Mouse (Mus musculus): ENCODE results near the gene Galnt10. TPM values are rescaled to one million over a fixed set of nuclear protein-coding genes. Genes with fewer than 3 reads are reported as not detected.

The Galnt10 gene
- total and polyA plus RNA-seq, 3 experiments, result 0.07 to 0.85 TPM; not detected in 1

DNA sequence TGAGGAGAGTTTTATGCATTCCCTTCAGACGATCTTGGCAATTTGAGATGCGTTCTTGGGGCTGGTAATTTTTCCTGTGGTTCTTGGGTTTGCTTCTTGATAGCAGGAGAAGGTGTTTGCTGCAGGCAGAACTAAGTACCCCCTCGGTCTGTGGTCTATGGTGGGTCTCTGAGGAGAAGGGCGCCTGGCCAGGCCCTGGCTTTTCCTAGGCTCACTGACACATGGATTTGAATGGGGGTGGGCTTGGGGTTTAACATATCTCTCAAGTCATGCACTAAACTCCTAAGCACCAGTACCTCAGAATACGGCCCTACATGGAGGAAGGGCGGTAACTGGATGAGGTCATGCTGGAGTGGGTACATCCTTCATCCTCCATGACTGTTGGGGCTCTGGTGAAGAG is 13.5 kb downstream of the Galnt10 start:
- H3K79me2 ChIP-seq (replicated peaks; ENCODE audit: control insufficient read depth, extremely low read depth, insufficient read depth, poor library complexity, severe bottlenecking), result no peaks in the 10 kb centered on the region
- no peak for DNase-seq (ENCODE audit: extremely low read depth)
- no peak overlapping the region for H3K9ac ChIP-seq (ENCODE audit: insufficient read depth, low read depth)
- dilution Hi-C loops (cut with MboI; ENCODE audit: extremely low pct_ligation_motif_present, extremely low pct_unique_long_range_greater_than_20kb, low sequenced_read_pairs), result no loop called here
- TF ChIP-seq KAT2A (IDR thresholded peaks at IDR 0.05; ENCODE audit: insufficient replicate concordance, low read length), result no peak
- TF ChIP-seq ETS1 (conservative IDR thresholded peaks at IDR 0.05; ENCODE audit: low read depth, low read length), result no peak
- no peak for TF ChIP-seq USF2 (conservative IDR thresholded peaks at IDR 0.05; ENCODE audit: low read depth, low read length)
- TF ChIP-seq CTCF (conservative IDR thresholded peaks at IDR 0.05 in 1 of 2, IDR thresholded peaks at IDR 0.05 in 1 of 2; ENCODE audit: low read depth in 2 of 2, low read length in 2 of 2), result no peak
- no peak for TF ChIP-seq JUN (IDR thresholded peaks at IDR 0.05; ENCODE audit: insufficient read depth, low read depth, low read length)
- H3K27me3 ChIP-seq (replicated peaks), result peaks cover 94% of the 10 kb centered on the region
- peaks cover 8% of the 10 kb centered on the region for H3K9me3 ChIP-seq (replicated peaks; ENCODE audit: low read length)
- no peaks in the 10 kb centered on the region for H3K4me1 ChIP-seq (ENCODE audit: control insufficient read depth in 1 of 2, insufficient read depth in 2 of 2)
- no peak overlapping the region for H3K27ac ChIP-seq (ENCODE audit: insufficient read depth, low read depth)
- no peak overlapping the region for H3K4me3 ChIP-seq (replicated peaks in 1 of 3; ENCODE audit: low read depth in 2 of 3, low read length in 2 of 3, poor library complexity in 1 of 3)
- H3K36me3 ChIP-seq (replicated peaks in 1 of 2; ENCODE audit: control insufficient read depth in 1 of 2, insufficient read depth in 1 of 2, low read length in 1 of 2), result no peaks in the 10 kb centered on the region
- no peak overlapping the region for H3K4me2 ChIP-seq (ENCODE audit: insufficient read depth, low read depth, poor library complexity, severe bottlenecking)
- in situ Hi-C loops (cut with MboI; ENCODE audit: low pct_ligation_motif_present, low pct_unique_long_range_greater_than_20kb, low sequenced_read_pairs), result no loop called here

DNA sequence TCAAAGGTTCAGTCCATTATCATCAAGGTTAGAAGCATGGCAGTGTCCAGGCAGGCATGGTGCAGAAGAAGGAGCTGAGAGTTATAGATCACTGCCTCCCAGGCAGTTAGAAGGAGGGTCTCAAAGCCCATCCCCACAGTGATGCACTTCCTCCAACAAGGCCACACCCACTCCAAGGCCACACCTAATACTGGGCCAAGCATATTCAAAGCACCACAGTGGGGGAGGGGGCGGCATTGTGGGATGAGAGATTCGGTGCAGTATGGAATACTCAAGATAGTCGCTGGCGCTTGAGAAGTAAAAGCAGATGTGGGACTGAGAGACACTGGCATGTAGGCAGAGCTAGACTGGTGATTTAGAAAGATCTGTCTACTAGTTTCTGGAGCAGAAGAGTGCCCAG is 14.9 kb downstream of the Galnt10 start:
- no peak for DNase-seq (ENCODE audit: extremely low read depth)
- Histone ChIP-seq H3K27ac (ENCODE audit: insufficient read depth, low read depth) (no peak overlapping the region), H3K79me2 (replicated peaks; ENCODE audit: control insufficient read depth, extremely low read depth, insufficient read depth, poor library complexity, severe bottlenecking) (no peaks in the 10 kb centered on the region), H3K36me3 (replicated peaks in 1 of 2; ENCODE audit: control insufficient read depth in 1 of 2, insufficient read depth in 1 of 2, low read length in 1 of 2) (no peaks in the 10 kb centered on the region), H3K4me2 (ENCODE audit: insufficient read depth, low read depth, poor library complexity, severe bottlenecking) (no peak overlapping the region), H3K9me3 (replicated peaks; ENCODE audit: low read length) (peaks cover 8% of the 10 kb centered on the region), H3K4me3 (replicated peaks in 1 of 3; ENCODE audit: low read depth in 2 of 3, low read length in 2 of 3, poor library complexity in 1 of 3) (no peak overlapping the region), H3K27me3 (replicated peaks) (peaks cover 97% of the 10 kb centered on the region), H3K4me1 (ENCODE audit: control insufficient read depth in 1 of 2, insufficient read depth in 2 of 2) (no peaks in the 10 kb centered on the region), H3K9ac (ENCODE audit: insufficient read depth, low read depth) (no peak overlapping the region)
- dilution Hi-C loops (cut with MboI; ENCODE audit: extremely low pct_ligation_motif_present, extremely low pct_unique_long_range_greater_than_20kb, low sequenced_read_pairs), result no loop called here
- TF ChIP-seq RCOR1 (conservative IDR thresholded peaks at IDR 0.05; ENCODE audit: low read depth, low read length) (no peak), MEF2A (IDR thresholded peaks at IDR 0.05; ENCODE audit: borderline replicate concordance, low read depth, low read length) (no peak), BHLHE40 (IDR thresholded peaks at IDR 0.05; ENCODE audit: low read depth, low read length) (no peak), USF2 (conservative IDR thresholded peaks at IDR 0.05; ENCODE audit: low read depth, low read length) (no peak), EP300 (IDR thresholded peaks at IDR 0.05; ENCODE audit: low read length) (no peak), IRF4 (IDR thresholded peaks at IDR 0.05; ENCODE audit: low read depth, low read length) (no peak), HCFC1 (IDR thresholded peaks at IDR 0.05; ENCODE audit: low read depth, low read length) (no peak)
- in situ Hi-C loops (cut with MboI; ENCODE audit: low pct_ligation_motif_present, low pct_unique_long_range_greater_than_20kb, low sequenced_read_pairs), result no loop called here

DNA sequence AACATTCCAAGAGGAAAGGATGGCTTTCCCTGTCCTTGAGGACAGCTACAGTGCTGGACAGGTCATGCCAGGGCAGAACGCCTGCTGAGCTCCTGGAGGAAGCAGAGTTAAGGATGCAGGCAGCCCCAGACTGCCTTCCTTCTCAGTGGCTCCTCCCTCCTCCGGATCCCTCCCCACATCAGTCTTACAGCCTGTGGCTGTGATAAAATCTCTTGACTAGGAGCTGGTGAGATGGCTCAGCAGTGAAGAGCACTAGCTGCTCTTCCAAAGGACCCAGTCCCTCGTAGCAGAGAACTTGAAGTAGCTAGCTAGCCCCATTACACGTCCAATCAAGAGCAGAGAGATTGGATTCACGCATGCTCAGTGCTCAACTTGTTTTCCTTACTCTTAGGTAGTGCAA is 15.6 kb downstream of the Galnt10 start:
- in situ Hi-C loops (cut with MboI; ENCODE audit: low pct_ligation_motif_present, low pct_unique_long_range_greater_than_20kb, low sequenced_read_pairs), result no loop called here
- H3K36me3 ChIP-seq (replicated peaks in 1 of 2; ENCODE audit: control insufficient read depth in 1 of 2, insufficient read depth in 1 of 2, low read length in 1 of 2), result no peaks in the 10 kb centered on the region
- no peak for DNase-seq (ENCODE audit: extremely low read depth)
- H3K4me1 ChIP-seq (ENCODE audit: control insufficient read depth in 1 of 2, insufficient read depth in 2 of 2), result no peaks in the 10 kb centered on the region
- H3K4me2 ChIP-seq (ENCODE audit: insufficient read depth, low read depth, poor library complexity, severe bottlenecking), result no peak overlapping the region
- no peak overlapping the region for H3K27ac ChIP-seq (ENCODE audit: insufficient read depth, low read depth)
- H3K4me3 ChIP-seq (replicated peaks in 1 of 3; ENCODE audit: low read depth in 2 of 3, low read length in 2 of 3, poor library complexity in 1 of 3), result no peak overlapping the region
- TF ChIP-seq MEF2A (IDR thresholded peaks at IDR 0.05; ENCODE audit: borderline replicate concordance, low read depth, low read length) (no peak), ZMIZ1 (IDR thresholded peaks at IDR 0.05; ENCODE audit: low read depth, low read length) (no peak), ZC3H11A (IDR thresholded peaks at IDR 0.05; ENCODE audit: low read depth, low read length) (no peak), ELF1 (IDR thresholded peaks at IDR 0.05; ENCODE audit: low read depth, low read length) (no peak), ZKSCAN1 (IDR thresholded peaks at IDR 0.05; ENCODE audit: borderline replicate concordance, low read depth, low read length) (no peak), UBTF (IDR thresholded peaks at IDR 0.05; ENCODE audit: low read depth, low read length) (no peak), MAZ (IDR thresholded peaks at IDR 0.05; ENCODE audit: low read depth, low read length) (no peak), USF2 (conservative IDR thresholded peaks at IDR 0.05; ENCODE audit: low read depth, low read length) (no peak), IRF4 (IDR thresholded peaks at IDR 0.05; ENCODE audit: low read depth, low read length) (no peak), SIN3A (IDR thresholded peaks at IDR 0.05; ENCODE audit: low read length) (no peak), E2F4 (IDR thresholded peaks at IDR 0.05; ENCODE audit: insufficient replicate concordance, low read depth, low read length) (no peak), CHD2 (IDR thresholded peaks at IDR 0.05; ENCODE audit: low read length) (no peak), POLR2A (IDR thresholded peaks at IDR 0.05; ENCODE audit: low read depth, low read length) (no peak), RAD21 (IDR thresholded peaks at IDR 0.05; ENCODE audit: low read depth, low read length) (no peak), ZNF384 (IDR thresholded peaks at IDR 0.05; ENCODE audit: low read depth, low read length) (no peak), CTCF (conservative IDR thresholded peaks at IDR 0.05 in 1 of 2, IDR thresholded peaks at IDR 0.05 in 1 of 2; ENCODE audit: low read depth in 2 of 2, low read length in 2 of 2) (no peak), TCF12 (IDR thresholded peaks at IDR 0.05; ENCODE audit: low read depth, low read length) (no peak), BHLHE40 (IDR thresholded peaks at IDR 0.05; ENCODE audit: low read depth, low read length) (no peak)
- dilution Hi-C loops (cut with MboI; ENCODE audit: extremely low pct_ligation_motif_present, extremely low pct_unique_long_range_greater_than_20kb, low sequenced_read_pairs), result no loop called here
- peaks cover 8% of the 10 kb centered on the region for H3K9me3 ChIP-seq (replicated peaks; ENCODE audit: low read length)
- no peaks in the 10 kb centered on the region for H3K79me2 ChIP-seq (replicated peaks; ENCODE audit: control insufficient read depth, extremely low read depth, insufficient read depth, poor library complexity, severe bottlenecking)
- peaks cover 95% of the 10 kb centered on the region for H3K27me3 ChIP-seq (replicated peaks)
- no peak overlapping the region for H3K9ac ChIP-seq (ENCODE audit: insufficient read depth, low read depth)
